Mouse (Mus musculus) midbrain, postnatal 0 days (tissue): Measurements from ENCODE around the gene Nav3. TPM values are rescaled to one million over a fixed set of nuclear protein-coding genes. Genes with fewer than 3 reads are reported as not detected.

Experiments used
- ATAC-seq: fragments of 200-750 bp; cut with Nextera tagmentation; 2 replicates; pipeline ENCODE4 v1.8.0; 2017; ENCODE audit warnings: moderate number of reproducible peaks, mild to moderate bottlenecking, moderate TSS enrichment, moderate library complexity; ENCODE audit not compliant: low FRiP score
- DNase-seq: peaks from one replicate; pipeline ENCODE4 v3.0.0-alpha.2; 2015; ENCODE audit warnings: low spot score
- H3K27ac ChIP-seq: fragments of 300-500 bp; sonication (generic); 2 replicates; pipeline ENCODE4 v1.5.1; 2014; ENCODE audit warnings: low read depth, mild to moderate bottlenecking, low read length, mixed read lengths
- H3K27me3 ChIP-seq: fragments of 300-500 bp; sonication (generic); 2 replicates; pipeline ENCODE4 v1.6.1; 2014; ENCODE audit warnings: low read length, control low read depth, mixed read lengths; ENCODE audit not compliant: insufficient read depth
- H3K36me3 ChIP-seq: fragments of 300-500 bp; sonication (generic); 2 replicates; pipeline ENCODE4 v1.6.1; 2014; ENCODE audit warnings: low read length, control low read depth, mixed read lengths; ENCODE audit not compliant: insufficient read depth
- H3K4me1 ChIP-seq: fragments of 300-500 bp; sonication (generic); 2 replicates; pipeline ENCODE4 v1.6.1; 2014; ENCODE audit warnings: mild to moderate bottlenecking, control low read depth, antibody characterized with exemption, low read length, mixed read lengths; ENCODE audit not compliant: insufficient read depth
- H3K4me2 ChIP-seq: fragments of 300-500 bp; sonication (generic); 2 replicates; pipeline ENCODE4 v1.6.1; 2014; ENCODE audit warnings: low read depth, mild to moderate bottlenecking, low read length, mixed read lengths; ENCODE audit not compliant: poor library complexity, severe bottlenecking
- H3K4me3 ChIP-seq: fragments of 300-500 bp; sonication (generic); 2 replicates; pipeline ENCODE4 v1.5.1; 2014; ENCODE audit warnings: low read depth, mild to moderate bottlenecking, low read length, moderate library complexity
- H3K9ac ChIP-seq: fragments of 300-500 bp; sonication (generic); replicated peaks from 2 replicates; pipeline ENCODE4 v1.6.1; 2014; ENCODE audit warnings: mild to moderate bottlenecking, low read length, moderate library complexity, mixed read lengths; ENCODE audit not compliant: poor library complexity, severe bottlenecking
- H3K9me3 ChIP-seq: fragments of 300-500 bp; sonication (generic); 2 replicates; pipeline ENCODE4 v1.6.1; 2016; ENCODE audit warnings: low read length, control low read depth
- CTCF ChIP-seq: IDR thresholded peaks from 2 replicates; pipeline ENCODE4 v1.5.1; 2016; ENCODE audit warnings: antibody characterized with exemption, mild to moderate bottlenecking
- WGBS: fragments of 180-500 bp; shearing (Covaris S2); extraction: QIAGEN DNeasy Blood & Tissue Kit; methylation state at CpG from one replicate; pipeline ENCODE4 v1.1.7; 2014; 5-methylcytosine and 5-hydroxymethylcytosine counted together
- polyA plus RNA-seq: library from polyadenylated mRNA; unstranded; fragments of >200 nt; fragmentation: Nextera tagmentation; extraction: Ambion mirVana; gene quantifications from 2 replicates; pipeline ENCODE4 v1.2.1, GENCODE M21; 2015
- total RNA-seq: library from RNA; depleted of rRNA; stranded (reverse); fragments of >200 nt; gene quantifications from 2 replicates; pipeline ENCODE4 v1.2.3, GENCODE M21; 2014

Nav3 gene
- total and polyA plus RNA-seq, 2 experiments from 2014 or later, result 18.9 to 121 TPM

DNA sequence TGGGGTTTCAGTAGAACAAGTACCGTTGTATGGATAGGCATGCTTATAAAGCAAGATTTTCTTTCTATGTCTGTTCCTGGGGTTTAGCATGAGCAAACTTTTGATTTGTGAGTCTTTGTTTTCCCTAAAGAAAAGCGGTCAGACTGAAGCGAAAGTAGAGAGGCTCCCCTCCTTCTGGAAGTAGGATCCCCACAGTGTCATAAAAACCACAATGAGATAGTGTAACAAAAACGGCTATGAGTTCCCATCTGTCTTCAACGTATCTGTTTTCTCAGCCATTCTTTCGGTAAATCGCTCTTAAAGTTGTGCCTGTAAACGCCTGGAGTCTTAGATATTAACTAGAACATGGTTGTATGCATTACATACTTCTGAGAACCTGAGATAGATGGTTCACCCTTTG is 479.7 kb downstream of the Nav3 start:
- no peak overlapping the region for H3K27ac ChIP-seq
- DNase-seq, result no peak
- no peak overlapping the region for H3K4me3 ChIP-seq
- no peak overlapping the region for H3K9ac ChIP-seq
- ATAC-seq, result no peak
- no peaks in the 10 kb centered on the region for H3K4me1 ChIP-seq
- H3K27me3 ChIP-seq, result no peaks in the 10 kb centered on the region
- no peak overlapping the region for H3K4me2 ChIP-seq
- 92% methylated on average over 8 of the region's 8 CpGs for WGBS
- H3K9me3 ChIP-seq, result no peaks in the 10 kb centered on the region
- no peak for TF ChIP-seq CTCF
- H3K36me3 ChIP-seq, result no peaks in the 10 kb centered on the region

DNA sequence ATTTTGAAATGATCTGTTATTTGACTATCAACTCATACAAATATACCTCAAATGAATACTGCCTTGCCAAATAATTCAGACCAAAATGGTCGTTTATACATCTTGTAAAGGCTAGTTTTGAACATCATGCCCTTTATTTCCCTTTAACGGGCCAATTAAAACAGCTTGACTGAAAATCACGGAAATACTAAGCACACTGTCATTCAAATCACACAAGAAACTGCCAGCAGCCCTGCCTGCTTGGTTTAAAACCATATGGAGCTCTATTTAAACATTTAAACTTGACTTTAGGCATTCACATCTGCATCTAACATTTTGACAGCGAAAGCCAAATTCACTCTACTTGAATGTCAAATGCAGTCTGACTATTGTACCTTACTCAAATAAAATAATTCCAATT is 481.8 kb downstream of the Nav3 start:
- no peaks in the 10 kb centered on the region for H3K27me3 ChIP-seq
- H3K4me2 ChIP-seq, result no peak overlapping the region
- DNase-seq (no peak), ATAC-seq (no peak)
- 53% methylated on average over 4 of the region's 4 CpGs for WGBS
- no peaks in the 10 kb centered on the region for H3K4me1 ChIP-seq
- H3K9me3 ChIP-seq, result no peaks in the 10 kb centered on the region
- H3K36me3 ChIP-seq, result no peaks in the 10 kb centered on the region
- no peak overlapping the region for H3K27ac ChIP-seq
- no peak overlapping the region for H3K9ac ChIP-seq
- no peak overlapping the region for H3K4me3 ChIP-seq
- TF ChIP-seq CTCF, result no peak

DNA sequence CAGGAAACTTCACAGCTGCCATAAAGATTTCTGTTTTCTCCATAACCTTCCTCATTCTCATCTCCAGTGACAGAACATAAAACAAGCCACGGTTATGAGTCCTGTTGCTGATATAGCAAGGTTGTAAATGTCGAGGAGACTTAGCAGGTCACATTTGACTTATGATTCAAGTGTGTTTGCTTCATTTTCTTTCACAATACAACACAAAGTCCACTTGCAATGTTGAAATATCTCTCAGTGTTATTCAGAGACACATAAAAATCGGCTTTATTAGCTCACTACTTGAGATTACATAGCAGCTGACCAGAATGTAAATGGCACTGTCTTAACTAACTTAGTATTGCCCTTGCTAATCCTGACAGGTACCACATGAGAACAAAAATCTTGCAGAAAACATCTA is 482.5 kb downstream of the Nav3 start:
- H3K4me3 ChIP-seq, result no peak overlapping the region
- no peak for DNase-seq
- 73% methylated on average over 3 of the region's 3 CpGs for WGBS
- no peaks in the 10 kb centered on the region for H3K27me3 ChIP-seq
- H3K27ac ChIP-seq, result no peak overlapping the region
- H3K36me3 ChIP-seq, result no peaks in the 10 kb centered on the region
- TF ChIP-seq CTCF, result no peak
- no peaks in the 10 kb centered on the region for H3K9me3 ChIP-seq
- no peak overlapping the region for H3K4me2 ChIP-seq
- no peak overlapping the region for H3K9ac ChIP-seq
- no peaks in the 10 kb centered on the region for H3K4me1 ChIP-seq
- ATAC-seq, result no peak

DNA sequence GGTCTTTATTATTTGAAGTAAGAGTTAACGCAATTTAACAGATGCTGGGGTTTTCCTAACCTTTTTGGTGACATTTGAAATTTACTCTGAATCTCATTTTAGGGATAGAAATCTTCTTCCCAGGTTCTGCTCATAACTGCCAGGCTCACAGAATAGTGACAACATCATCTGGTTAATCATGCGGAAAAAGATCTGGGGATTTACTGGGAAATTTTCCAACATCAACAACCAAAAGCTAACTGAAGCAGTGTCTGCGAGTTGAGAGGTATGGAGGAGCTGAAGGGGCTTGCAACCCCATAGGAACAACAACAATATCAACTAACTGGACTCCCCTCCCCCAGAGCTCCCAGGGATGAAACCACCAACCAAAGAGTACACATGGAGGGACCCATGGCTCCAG is 505.7 kb downstream of the Nav3 start:
- ATAC-seq (no peak), DNase-seq (peak; percentile 37)
- Histone ChIP-seq H3K27me3 (no peaks in the 10 kb centered on the region), H3K4me1 (no peaks in the 10 kb centered on the region), H3K36me3 (no peaks in the 10 kb centered on the region), H3K27ac (no peak overlapping the region), H3K4me2 (no peak overlapping the region), H3K9ac (no peak overlapping the region), H3K9me3 (no peaks in the 10 kb centered on the region), H3K4me3 (no peak overlapping the region)
- 70% methylated on average over 3 of the region's 3 CpGs for WGBS
- no peak for TF ChIP-seq CTCF

DNA sequence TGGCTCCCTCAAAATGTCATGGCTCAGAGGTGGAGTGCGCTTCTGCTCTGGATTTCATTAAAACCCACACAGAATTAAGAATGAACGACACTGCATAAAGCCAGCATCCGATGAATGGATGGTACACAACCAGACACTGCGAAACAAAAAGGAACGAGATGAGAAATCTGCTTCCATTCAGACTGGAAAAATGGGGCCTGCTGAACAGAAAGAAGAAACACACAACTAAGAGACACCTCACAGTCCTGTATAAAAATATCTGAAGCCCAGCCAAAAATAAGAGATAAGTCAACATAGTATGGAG is 526.7 kb downstream of the Nav3 start:
- 25% methylated on average over 5 of the region's 5 CpGs for WGBS
- Histone ChIP-seq H3K27ac (no peak overlapping the region), H3K9ac (no peak overlapping the region), H3K4me3 (no peak overlapping the region), H3K27me3 (no peaks in the 10 kb centered on the region), H3K4me2 (no peak overlapping the region), H3K36me3 (no peaks in the 10 kb centered on the region), H3K9me3 (no peaks in the 10 kb centered on the region), H3K4me1 (no peaks in the 10 kb centered on the region)
- no peak for TF ChIP-seq CTCF
- ATAC-seq (no peak), DNase-seq (no peak)

DNA sequence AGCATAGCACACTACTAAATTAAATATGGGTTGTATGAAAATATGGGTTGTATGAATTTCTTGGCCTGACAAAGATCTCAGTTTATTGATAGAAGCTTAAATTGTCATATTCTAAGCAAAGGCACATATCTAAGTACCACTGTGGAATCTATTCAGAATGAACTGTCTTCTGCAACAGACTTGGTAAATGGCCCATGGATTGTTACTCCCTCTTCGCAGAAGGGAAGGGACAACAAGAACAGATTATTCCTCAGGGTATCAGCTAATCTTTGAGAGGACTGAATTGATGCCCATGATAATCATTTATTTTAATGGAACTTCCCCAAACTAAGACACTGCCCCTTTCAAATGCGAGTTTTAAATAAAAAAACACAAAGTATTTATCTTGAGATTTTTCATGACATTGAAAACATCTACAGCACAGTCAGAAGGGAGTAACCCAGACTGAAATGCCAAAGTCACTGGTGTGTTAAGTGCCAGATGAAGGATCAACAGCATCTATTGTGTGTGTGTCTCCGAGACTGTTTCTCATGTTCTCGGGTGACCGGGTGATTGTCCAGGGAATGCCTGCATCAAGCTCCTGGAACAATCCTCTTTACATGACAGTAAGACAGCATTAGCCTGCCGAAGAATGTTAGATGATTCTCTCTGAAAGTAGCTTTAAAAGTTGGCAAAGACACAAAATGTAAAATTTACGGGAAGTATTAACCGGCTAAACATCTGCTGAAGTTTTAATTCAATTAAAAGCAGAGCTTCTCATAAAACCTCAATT is 527.3 kb downstream of the Nav3 start:
- ATAC-seq, result no peak
- no peak overlapping the region for H3K4me3 ChIP-seq
- H3K27ac ChIP-seq, result no peak overlapping the region
- H3K27me3 ChIP-seq, result no peaks in the 10 kb centered on the region
- H3K36me3 ChIP-seq, result no peaks in the 10 kb centered on the region
- H3K4me1 ChIP-seq, result no peaks in the 10 kb centered on the region
- TF ChIP-seq CTCF, result no peak
- no peak overlapping the region for H3K4me2 ChIP-seq
- DNase-seq, result peak; percentile 13
- H3K9ac ChIP-seq, result no peak overlapping the region
- WGBS, result 33% methylated on average over 8 of the region's 8 CpGs
- H3K9me3 ChIP-seq, result no peaks in the 10 kb centered on the region
